Mouse (Mus musculus) thymus, postnatal 10 days (tissue): ENCODE measurements around the gene Cdh24.
"Not testable (repeated sequence)": the region's sequence is repeated elsewhere in the genome, so short reads cannot be mapped to it uniquely, and the experiment has no call there.

ENCODE experiments used
- DNase-seq, 2 experiments: peaks; one replicate each; pipeline ENCODE4 v3.0.0; 2021; ENCODE audit warnings: low spot score in 2 of 2

Gene Cdh24

DNA sequence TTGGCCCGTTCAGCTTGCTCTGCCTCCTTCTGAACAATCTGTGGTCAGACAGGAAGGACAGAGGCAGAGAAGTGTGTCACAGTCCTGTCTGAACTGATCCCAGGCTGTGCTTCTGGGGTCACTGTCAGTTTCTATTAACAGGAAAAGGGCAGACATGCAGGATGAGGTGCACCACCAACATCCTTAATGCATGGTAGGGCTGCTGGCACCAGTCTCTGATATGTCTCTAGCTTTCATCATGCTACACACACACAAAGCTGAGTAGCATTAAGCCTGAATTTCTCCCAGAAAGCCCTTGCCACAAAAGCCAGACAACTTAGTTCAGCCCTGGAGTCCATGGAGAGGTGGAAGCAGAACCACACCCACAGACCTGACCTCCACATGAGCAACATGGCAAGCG lies 1.8 kb upstream of the Cdh24 start:
- no peak for DNase-seq

DNA sequence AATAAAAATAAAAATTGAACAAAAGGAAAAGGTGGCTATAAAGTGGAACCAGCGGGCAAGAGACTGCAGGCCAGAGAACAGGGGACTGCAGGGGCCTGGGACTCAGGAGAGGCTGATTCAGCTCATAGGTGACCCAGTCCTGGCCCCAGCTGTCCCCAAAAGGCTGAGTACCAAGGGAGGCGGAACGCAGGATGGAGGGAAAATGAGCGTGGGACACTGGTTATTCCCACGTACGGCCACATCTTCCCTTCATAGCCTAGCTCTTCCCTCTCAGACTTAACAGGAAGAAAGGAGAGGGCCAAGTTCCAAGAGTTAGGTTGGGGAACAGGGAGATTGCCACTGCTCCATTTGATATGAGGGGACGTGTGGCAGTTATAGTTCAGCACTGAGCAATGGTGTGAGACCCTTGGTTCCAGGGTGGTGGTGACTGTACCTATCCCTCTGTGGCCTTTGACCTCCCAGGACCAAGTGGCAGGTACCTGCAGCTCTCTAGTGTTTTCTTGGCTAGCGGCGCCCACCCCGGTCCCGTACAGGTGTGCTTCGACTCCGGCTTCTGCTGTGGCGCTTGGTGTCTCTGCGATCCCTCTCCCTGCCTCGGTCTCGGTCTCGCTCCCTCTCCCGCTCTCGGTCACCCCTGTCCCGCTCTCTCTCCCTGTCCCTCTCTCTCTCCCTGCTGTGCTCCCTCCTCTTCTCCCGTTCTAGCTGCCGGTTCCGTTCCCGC lies 1.2 kb upstream of the Cdh24 start:
- DNase-seq = no peak

DNA sequence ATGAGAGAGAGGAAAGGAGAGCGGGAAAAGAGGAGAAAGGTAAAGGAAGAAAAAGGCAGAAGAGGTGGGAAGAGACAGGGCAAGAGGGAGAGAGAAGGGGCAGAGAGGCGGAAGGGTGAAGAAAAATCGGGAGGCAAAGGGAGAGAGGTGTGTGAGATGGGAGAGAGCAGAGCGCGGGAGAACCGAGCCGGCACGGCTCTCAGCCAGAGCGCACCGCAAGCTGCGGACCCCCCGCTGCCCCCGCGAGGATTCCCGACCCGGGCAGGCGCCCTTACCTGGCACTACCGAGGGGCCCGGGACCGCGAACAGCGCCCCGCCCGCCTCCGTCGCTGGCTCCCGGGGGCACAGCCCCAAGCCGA lies 239 bp downstream of the Cdh24 start, which contains the start of gene Gm17606:
Gm17606 (plus strand) TSS at position 7 of the 359 bp plus-strand sequence.
- no peak for DNase-seq

DNA sequence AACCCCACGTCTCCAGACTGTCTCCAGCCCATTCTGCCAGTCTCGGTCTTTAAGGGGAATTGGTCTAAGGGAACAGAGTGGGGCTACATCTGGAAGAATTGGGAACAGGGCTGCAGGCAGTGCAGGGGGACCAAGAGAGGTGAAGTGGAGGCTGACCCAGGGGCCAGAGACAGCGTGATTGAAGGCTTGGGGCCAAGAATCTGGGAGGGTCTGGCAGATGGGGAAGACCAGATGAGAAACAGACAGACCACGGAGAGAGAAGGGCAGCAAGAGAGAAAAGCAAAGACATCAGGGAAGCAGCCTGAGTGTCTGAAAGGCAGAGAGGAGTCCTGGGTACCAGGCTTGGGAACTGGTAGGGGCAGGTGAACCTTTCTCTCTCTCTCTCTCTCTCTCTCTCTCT lies 1.0 kb downstream of the Cdh24 start:
- DNase-seq = no peak

DNA sequence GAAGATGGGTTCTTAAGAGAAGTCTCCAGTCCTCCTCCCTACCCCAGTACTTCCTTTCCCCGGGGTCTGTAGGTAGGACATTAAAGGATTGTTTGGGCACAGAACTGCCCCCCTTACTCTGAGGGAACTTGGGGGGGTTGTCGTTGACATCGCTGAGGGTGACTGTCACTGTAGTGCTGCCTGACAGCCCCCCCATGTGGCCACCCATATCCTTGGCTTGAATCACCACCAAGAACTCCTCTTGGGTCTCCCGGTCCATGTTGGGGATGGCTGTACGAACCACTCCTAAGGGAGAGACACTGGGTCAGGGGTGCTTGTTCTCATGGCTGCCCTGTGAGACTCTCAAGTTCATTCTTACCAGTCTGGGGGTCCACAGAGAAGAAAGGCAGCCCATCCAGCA lies 3.0 kb downstream of the Cdh24 start:
- no peak for DNase-seq

DNA sequence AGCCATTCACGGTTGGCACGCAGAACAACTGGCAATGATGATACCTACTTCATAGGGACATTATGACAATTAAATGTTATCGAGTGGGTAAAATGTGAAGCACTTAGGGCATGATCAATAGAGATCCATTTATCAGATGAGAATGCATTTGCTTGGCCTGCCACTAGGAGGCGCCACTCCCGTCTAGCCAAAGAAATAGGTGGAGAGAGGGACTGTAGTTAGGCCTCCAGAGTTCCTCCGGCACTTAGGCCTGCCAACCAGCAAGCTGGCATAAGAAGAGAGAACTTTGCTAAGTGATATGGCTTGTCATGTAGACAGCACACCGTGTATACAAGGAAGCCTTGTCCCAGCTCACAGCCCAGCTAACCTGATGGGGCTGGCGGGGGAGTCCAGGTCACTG lies 4.2 kb downstream of the Cdh24 start:
- DNase-seq = peak in 1 of 2 experiments; percentile 57

DNA sequence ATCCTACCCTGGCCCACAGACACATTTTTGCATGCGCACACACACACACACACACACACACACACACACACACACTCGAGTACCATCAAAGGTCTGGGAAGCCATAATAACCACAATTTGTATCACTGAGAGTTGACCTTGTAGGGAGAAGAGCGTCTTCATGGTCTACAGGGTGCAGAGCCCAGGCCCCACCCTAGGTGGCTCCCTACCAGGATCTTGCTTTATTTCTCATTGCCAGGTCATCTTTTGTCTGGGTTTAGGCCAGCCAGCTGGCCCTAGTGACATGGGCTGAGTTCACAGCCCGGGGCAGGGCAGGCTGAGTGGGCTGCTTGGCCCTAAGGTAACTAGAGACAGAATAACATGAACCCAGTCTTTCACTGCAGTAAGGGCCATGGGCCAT lies 7.0 kb downstream of the Cdh24 start:
- no peak for DNase-seq

DNA sequence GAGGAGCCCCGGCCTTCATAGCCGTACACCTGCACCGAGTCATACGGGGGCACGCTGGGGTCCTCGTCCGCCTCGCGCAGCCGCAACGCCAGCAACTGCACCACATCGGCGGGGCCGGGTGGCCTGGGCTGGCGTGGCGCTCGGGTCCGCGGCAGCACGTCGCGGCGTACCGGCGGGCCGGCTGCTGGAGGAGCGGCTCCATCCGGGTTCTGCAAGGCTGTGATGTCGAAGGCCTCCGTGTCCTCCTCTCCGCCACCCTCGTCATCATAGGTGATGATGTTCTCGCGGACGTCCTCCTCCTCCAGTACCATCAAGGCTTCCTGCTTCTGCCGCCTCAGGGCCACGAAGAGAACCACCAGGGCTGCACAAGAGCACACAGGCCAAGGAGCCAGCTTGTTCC lies 8.9 kb downstream of the Cdh24 start:
- DNase-seq = no peak

DNA sequence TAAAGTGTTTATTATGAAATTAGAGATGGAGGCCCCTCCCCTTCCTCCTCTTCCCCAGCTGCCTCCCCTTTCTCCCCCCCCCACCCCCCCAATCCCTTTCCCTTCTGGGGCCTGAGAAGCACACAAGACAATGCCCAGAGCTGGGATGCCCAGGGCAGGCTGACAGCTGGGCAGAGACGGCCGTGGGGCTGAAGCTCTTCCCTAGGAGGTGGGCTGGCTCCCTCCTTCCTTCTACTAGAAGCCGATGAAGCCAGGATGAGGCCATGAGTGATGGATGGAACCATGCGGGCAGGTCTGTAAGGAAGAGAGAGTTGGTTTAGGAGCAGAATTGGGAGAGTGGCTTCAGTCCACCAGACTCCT lies 9.9 kb downstream of the Cdh24 start:
- no peak for DNase-seq

DNA sequence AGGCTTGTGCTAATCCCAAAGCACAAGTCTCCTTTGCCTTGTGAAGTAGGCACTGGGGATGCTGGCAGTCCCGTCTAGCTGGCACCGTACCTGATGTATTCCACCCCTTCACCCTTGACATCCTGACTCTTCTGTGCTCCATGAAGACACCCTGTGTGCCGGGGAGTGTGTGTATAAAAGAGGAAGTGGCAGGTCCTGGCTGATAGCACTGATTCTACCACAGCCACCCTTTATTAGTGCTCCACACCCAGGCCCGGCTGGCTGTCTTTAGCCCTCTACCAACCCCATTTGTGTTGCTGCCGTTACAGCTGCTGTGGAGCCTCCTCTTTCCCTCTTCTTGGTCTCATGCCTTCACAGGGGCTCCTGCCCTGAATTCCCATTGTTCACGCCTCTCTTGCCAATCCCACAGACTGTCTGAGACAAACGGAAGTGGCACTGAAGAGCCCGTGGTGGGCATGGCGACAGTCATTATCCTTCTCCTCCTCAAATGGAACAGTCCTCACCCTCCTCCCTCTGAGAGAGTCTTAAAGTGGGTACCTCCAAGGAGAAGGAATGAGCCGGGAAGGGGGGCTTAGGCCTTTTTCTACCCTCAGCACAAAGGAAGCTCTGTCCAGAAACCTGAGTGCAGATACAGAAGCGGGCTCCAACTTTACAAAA lies 10.5 kb downstream of the Cdh24 start:
- no peak for DNase-seq

DNA sequence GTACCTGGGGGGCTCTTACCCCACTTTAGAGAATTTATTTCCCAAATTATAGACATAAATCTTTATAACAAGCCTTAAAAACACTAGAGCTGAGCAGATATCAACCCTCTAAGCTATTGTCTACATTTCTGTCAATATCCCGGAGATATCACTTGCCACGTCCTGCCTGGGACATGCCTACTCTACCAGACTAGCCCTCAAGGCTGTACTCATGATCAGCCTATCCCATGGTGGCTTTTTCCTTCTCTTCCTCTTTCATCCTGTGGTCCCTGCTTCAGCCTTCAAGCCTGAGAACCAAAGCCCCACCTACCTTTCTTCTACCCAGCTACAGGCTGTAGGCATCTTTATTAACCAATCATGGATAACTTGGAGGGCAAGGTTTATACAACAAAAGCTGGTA lies 11.4 kb downstream of the Cdh24 start:
- DNase-seq = no peak

DNA sequence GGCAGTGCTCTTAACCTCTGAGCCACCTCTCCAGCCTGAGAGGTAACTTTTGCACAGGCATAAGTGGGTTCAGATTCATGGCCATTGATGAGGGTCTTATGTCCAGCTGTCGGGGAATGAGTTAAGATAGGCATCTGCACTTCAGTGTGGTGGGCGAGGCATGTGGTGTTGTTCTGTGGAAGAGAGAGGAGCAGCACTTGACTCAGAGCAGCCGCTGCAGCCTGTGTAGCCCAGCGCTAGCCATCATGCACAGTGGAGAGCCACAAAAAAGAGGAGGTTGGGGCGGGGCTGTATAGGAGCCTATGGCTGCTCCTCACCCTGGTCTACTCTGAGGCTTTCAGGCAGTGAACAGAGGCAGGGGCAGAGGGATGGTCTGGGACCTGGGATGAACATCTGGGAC lies 13.1 kb downstream of the Cdh24 start:
- DNase-seq = no peak

DNA sequence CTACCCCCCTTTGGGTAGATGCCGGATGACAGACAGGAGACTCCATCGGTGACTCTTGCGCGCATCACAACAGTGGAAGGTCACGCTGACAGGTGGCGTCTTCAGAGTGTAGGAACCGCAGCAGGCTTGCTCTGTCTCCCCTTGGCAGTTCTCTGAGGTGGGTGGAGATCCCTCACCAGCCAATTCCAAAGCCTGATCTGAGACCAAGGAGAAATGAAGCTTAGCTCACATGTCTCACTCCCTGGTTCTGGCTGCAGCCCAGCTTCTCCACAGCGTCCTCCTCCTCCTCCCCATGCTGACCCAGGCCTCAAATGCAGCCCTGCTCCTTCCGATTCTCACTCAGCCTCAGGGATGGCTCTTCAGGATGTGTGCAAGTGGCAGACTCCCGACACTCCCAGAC lies 16.2 kb downstream of the Cdh24 start:
- no peak for DNase-seq

DNA sequence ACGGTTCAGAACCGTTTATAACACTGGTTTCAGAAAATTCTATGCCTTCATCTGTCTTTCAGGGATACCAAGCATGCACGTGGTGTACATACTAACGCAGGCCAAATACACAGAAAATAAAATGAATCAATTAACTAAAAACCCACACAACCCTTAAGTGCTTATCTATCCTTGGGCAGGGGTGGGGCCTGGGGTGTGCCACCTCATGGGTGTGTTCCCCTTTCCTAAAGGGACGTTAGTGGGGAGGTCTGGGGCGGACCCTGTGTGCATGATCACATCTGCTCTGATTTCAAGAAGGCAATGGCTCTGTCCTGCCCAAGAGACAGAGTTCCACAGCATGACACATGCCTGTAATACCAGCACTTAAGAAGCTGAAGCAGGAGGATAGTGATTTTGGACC lies 17.8 kb downstream of the Cdh24 start:
- no peak for DNase-seq

DNA sequence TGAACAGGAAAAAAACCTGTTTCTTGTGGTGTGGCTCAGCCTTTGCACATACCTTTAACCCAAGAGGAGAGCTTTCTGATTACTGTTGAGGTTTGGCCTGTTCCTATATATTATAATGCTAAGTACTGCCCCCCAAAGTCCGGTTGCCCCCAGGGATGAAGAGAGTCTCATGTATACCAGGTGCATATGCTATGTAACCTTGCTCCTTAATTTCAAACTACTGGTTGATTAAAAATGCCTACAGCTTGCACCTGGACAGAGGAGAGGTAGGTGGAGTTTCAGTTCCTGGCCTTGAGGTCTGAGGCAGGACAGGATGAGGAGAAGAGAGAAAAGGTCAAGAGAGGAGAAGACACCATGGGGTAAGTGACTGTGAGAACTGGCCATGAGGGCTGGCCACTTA lies 20.0 kb downstream of the Cdh24 start, which contains the start of gene Psmb11:
Psmb11 (plus strand) TSS at position 301 of the 400 bp plus-strand sequence.
- DNase-seq = no peak

DNA sequence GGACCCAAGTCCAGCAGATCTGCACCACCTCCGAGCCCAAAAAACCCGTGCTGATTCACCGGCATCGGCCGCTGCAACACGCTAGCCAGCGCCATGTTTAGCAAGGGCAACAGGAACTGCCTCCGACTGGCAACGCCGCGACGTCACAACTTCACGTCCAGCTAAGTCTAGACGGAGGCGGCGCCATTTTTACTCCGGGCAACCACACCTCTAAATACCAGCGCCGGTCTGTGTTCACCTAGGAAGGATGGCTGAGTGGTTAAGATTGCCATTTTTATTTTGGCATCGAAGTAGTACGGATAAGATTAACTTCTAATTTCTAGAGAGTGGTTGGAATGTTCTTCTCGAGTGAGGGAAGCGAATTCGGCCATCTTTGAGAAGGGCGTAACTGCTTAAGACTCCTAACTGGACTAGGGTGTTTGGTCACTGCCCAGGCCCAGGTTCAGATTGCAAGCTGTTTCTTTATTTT lies 23.2 kb downstream of the Cdh24 start, which contains the start of gene Psmb5:
Psmb5 (minus strand) TSS at position 126 of the 469 bp plus-strand sequence.
- DNase-seq = peak; percentile 80 to 85

DNA sequence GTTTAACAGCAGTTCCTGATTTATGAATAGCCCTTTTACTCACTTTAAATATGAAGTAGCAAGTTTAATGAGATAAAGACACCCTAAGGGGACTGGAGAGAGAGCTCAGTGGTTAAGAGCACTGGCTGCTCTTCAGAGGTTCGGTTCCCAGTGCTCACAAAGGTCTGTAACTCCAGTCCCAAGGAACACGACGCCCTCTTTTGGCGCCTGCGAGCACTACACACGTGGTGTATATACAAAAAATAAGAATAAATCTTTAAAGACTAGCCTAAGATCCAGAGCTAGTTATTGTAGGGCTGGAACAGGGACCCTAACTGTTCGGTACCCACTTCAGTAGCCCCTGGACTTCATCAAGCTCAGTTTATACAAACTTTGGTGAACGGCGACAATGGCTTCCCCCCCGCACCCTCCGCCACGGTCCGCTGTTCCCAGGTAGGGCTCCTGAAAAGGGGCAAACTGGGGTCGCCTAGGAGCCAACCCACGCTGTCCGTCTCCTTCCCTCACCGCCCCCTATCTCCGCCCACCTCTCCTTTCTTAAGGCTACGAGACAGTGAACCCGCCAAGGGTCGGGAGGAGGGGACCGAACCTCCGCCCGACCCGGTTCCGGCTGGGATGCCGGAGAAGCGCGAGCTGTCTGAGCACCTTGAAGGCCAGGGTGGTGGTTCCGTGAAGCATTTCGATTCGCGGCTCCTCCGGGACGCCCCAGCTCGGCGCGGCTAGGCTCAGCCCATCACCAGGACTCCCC lies 23.8 kb downstream of the Cdh24 start:
- DNase-seq = no peak

DNA sequence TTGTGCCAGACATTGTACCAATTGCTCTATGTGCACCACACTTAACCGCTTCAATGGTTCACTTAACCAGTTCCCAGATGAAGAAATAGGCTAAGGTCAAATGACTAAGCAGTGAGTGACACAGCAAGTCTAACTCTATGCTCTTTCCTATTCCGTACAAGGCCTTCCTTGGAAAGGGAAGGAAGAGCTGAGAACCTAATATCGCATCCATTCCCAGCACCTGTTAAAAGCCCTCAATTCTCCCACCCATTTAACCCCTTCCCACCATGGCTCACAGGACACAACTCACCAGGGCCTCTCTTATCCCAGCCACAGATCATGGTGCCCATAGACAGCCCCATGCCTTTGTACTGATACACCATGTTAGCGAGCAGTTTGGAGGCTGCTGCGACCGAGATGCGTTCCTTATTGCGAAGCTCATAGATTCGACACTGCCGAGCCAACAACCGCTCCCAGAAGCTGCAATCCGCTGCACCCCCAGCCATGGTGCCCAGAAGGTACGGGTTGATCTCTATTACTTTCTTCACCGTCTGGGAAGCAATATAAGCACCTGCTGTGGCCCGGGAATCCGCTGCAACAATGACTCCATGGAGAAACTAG lies 24.8 kb downstream of the Cdh24 start:
- no peak for DNase-seq

DNA sequence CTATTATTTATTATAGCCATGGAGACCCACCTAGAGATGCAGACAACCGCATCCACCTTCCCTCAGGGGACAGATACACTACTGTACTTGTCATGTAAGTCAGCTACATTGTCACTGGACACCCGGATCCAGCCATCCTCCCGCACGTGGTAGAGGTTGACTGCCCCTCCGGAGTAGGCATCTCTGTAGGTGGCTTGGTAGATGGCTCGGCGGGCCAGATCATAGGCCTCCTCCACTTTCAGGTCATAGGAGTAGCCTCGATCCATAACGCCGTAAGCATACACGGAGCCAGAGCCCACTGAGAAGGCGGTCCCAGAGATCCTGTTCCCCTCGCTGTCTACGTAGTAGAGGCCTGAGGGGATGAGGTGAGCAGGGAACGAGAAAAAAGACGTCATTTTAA lies 27.0 kb downstream of the Cdh24 start:
- DNase-seq = not testable (repeated sequence)

DNA sequence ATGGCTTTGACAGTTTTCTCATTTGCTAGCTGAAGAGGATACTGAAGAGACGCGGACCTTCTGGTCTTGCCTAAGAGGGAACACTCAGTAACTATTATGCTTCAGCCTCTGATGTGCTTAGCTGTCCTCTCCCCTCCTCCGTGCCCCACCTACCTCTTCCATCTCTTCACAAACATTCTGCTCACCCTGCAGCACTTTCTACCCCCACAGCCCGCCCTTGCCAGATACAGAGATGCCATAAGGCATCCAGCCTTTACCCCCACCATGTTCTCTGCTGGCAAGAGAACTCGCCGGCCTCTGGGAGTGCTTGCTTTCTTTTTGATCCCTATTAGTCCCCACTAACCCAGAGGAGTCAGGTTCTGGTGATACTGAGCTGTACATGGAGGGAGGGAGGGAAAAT lies 30.5 kb downstream of the Cdh24 start:
- no peak for DNase-seq

DNA sequence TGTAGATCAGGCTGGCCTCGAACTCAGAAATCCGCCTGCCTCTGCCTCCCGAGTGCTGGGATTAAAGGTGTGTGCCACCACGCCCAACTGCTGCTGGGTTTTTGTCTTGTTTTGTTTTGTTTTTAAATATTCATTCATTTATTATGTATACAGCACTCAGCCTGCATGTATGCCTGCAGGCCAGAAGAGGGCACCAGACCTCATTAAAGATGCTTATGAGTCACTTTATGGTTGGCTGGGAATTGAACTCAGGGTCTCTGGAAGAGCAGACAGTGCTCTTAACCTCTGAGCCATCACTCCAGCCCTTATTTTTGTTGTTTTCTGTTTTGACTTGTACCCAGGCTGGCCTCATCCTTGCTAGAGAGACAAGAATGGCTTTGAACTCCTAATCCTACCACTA lies 31.2 kb downstream of the Cdh24 start:
- DNase-seq = peak in 1 of 2 experiments; percentile 44

DNA sequence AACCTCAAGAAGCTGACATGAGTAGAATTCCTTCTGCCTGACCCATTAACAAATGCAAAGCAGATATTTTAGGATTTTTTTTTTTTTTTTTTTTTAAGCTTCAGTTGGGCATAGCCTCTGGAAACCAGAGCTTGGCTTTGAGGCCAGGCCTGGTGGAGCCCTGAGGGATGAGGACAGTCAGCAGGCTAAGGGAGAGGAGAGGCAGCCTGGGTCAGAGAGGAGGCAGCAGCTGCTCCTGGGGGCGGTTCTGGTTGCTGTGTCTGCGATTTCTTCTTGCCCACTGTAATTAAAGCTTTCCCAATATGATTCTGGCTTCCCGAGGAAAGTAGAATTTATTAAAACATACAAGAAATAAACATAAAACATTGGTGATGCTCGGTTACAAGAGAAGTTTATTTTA lies 31.9 kb downstream of the Cdh24 start:
- DNase-seq = no peak
